Mouse (Mus musculus): ENCODE measurements around the gene Olfr180.

Gene Olfr180

DNA sequence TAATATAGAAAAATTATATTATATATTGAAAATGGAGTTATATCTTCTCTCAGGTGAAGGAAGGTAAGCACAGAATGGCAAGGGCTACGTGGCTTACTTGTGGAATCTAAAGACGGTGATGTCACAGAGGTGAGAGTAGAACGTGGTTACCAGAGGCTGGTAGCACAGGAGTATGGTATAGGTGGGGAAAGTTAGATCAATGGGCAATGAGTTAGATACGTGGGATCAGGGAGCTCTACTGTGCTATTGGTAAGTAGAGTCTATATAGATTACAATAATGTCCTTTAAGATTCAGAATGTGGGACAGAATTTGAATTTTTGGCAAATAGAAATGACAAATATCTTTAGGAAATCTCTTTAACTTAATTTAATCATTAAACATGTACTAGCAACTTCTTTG lies at the start of gene Olfr180:
TSS of gene Olfr180 (minus strand) at position 101 of the 400 bp plus-strand sequence.
- no peak for DNase-seq

GRCm38 (mm10) chr16:58928655-58929054 lies 537 bp downstream of the Olfr180 start, which contains the start of gene Olfr181:
Gene Olfr181 (minus strand): TSS chr16:58928755.
- DNase-seq: no peak

DNA sequence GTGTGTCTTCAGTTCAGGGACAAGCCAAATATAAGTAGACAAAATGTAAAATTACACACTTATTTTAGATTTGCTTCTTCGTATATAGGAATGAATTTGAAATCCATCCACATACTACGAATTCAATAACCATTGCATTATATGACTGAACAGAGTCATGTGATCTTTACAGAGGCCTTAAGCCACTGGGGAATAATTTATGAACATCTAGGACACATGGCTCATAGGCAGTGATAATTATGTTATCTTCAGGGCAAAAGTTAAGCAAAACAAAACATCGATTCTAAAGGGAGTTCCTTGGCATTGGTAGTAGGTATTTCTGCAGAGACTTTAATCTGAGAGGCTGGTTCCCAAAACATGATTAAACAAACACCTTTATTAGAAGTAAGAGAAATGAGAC lies 37.2 kb downstream of the Olfr180 start, which contains the start of gene Olfr178:
TSS of gene Olfr178 (minus strand) at position 101 of the 400 bp plus-strand sequence.
- DNase-seq: no peak

DNA sequence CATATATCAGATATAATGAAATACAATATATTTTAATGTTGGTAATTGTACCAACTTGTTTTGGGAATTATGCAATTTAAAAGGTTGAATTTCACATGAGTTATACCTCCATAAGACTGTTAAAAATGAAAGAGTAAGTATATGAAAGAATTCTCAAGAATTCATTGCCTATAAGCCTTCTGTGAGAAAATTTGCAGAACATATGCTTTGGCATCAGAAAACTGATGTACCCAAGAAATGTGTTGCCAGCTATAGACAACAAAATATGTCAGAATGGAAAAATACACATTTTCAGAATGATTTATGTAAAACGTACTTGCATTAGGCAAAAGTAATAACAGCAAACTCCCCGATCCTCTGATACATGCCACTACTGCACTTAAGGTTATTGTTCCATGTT lies 44.8 kb downstream of the Olfr180 start:
- DNase-seq: no peak

GRCm38 (mm10) chr16:58874668-58875067 lies 54.5 kb downstream of the Olfr180 start, which contains the start of gene Olfr177:
Gene Olfr177 (minus strand): TSS chr16:58874768.
- no peak for DNase-seq

All from right cerebral cortex, adult 18-20 months (tissue).